Comparison of ENCODE assay signal across 14 mouse cellular contexts in genomic region chr1:60196813-60197212, GRCm38 (mm10). TPM values are rescaled to one million over a fixed set of nuclear protein-coding genes. Genes with fewer than 3 reads are reported as not detected.
DNase-seq lines count a peak whose midpoint lies in the region; ATAC-seq and TF ChIP-seq lines count a peak whose summit lies in the region.
"Had no signal": no experiment of that assay in that cellular context is flagged by ENCODE, and none has a peak within 500 bp of the region (broad histone marks: within the 10 kb centered on the region; RNA-seq: fewer than 3 reads in every experiment).

No protein-coding gene starts in this region.

- DNase-seq in gastrocnemius, adult 2 months, result no peak
- no peak for DNase-seq in gastrocnemius, postnatal 25 days
- DNase-seq in lung, postnatal 0 days (ENCODE audit: low spot score), result no peak
- DNase-seq in lung, postnatal 14 days, result no peak
- DNase-seq in ES-E14 (ENCODE audit: low read depth, low spot score), result peak; percentile 16
- peak; percentile 27 for DNase-seq in induced T-regulatory cell, adult 2 months (ENCODE audit: low read depth)
- no peak for DNase-seq in cerebellum, adult 9-10 months
- DNase-seq: adrenal gland, adult 2 months; cerebellum, adult 18-20 months; layer of hippocampus, postnatal 36 days had no signal

- H3K9ac ChIP-seq in lung, postnatal 0 days (replicated peaks; ENCODE audit: low read depth), result no peak overlapping the region
- H3K9ac ChIP-seq in ES-E14 (ENCODE audit: insufficient read depth, low read depth, low read length, poor library complexity, severe bottlenecking), result no peak overlapping the region
- H3K9ac ChIP-seq: limb, embryonic 15.5 days; midbrain, embryonic 12.5 days had no signal

- no peaks in the 10 kb centered on the region for H3K9me3 ChIP-seq in lung, postnatal 0 days (ENCODE audit: low read length)
- no peaks in the 10 kb centered on the region for H3K9me3 ChIP-seq in ES-E14 (ENCODE audit: control insufficient read depth, insufficient read depth, low read depth, low read length)
- H3K9me3 ChIP-seq: limb, embryonic 15.5 days; midbrain, embryonic 12.5 days had no signal

- TF ChIP-seq CTCF in gastrocnemius, adult 2 months (IDR thresholded peaks at IDR 0.05), result peak; percentile 38
- peak; percentile 54 for TF ChIP-seq CTCF in lung, postnatal 0 days (IDR thresholded peaks at IDR 0.05)

- no peaks in the 10 kb centered on the region for H3K27me3 ChIP-seq in lung, postnatal 0 days (replicated peaks; ENCODE audit: insufficient read depth, low read length)
- H3K27me3 ChIP-seq: limb, embryonic 15.5 days; midbrain, embryonic 12.5 days had no signal

- peaks cover 16% of the 10 kb centered on the region; the same call in 1 of the 2 replicates for H3K36me3 ChIP-seq in lung, postnatal 0 days (ENCODE audit: insufficient read depth, low read length)
- H3K36me3 ChIP-seq in ES-E14 (ENCODE audit: control insufficient read depth, insufficient read depth, low read length, poor library complexity, severe bottlenecking), result peaks cover under 1% of the 10 kb centered on the region; the same call in 1 of the 2 replicates

- H3K4me3 ChIP-seq in gastrocnemius, adult 2 months, result no peak overlapping the region
- H3K4me3 ChIP-seq in lung, postnatal 0 days (ENCODE audit: low read depth, low read length), result no peak overlapping the region
- no peak overlapping the region for H3K4me3 ChIP-seq in ES-E14 (ENCODE audit: insufficient read depth in 1 of 2, low read depth in 1 of 2, low read length in 2 of 2, poor library complexity in 1 of 2, severe bottlenecking in 1 of 2)
- H3K4me3 ChIP-seq: erythroblast, embryonic 14.5 days; limb, embryonic 15.5 days; midbrain, embryonic 12.5 days had no signal

- H3K27ac ChIP-seq in gastrocnemius, adult 2 months, result no peak overlapping the region
- no peak overlapping the region for H3K27ac ChIP-seq in lung, postnatal 0 days (ENCODE audit: low read length)
- no peak overlapping the region for H3K27ac ChIP-seq in ES-E14 (ENCODE audit: insufficient read depth, low read depth, low read length, poor library complexity, severe bottlenecking)
- H3K27ac ChIP-seq: limb, embryonic 15.5 days; midbrain, embryonic 12.5 days had no signal

- no peaks in the 10 kb centered on the region for H3K4me1 ChIP-seq in lung, postnatal 0 days (ENCODE audit: insufficient read depth, low read depth, low read length)
- H3K4me1 ChIP-seq in ES-E14 (ENCODE audit: control insufficient read depth in 2 of 2, insufficient read depth in 2 of 2, low read length in 2 of 2, poor library complexity in 1 of 2), result no peaks in the 10 kb centered on the region
- H3K4me1 ChIP-seq: limb, embryonic 15.5 days; midbrain, embryonic 12.5 days had no signal

- TF ChIP-seq EP300 in lung, postnatal 0 days (IDR thresholded peaks at IDR 0.05), result no peak

- intact Hi-C loops in gastrocnemius, adult 2 months (cut with DNase I), result no loop called here

- no peak overlapping the region for H3K4me2 ChIP-seq in lung, postnatal 0 days (replicated peaks; ENCODE audit: low read depth, low read length)
- H3K4me2 ChIP-seq: limb, embryonic 15.5 days; midbrain, embryonic 12.5 days had no signal

- in situ Hi-C loops in ES-E14 (cut with MboI; ENCODE audit: low sequenced_read_pairs in 2 of 2, unreplicated experiment in 2 of 2), result no loop called here

- 73% methylated on average over 3 of the region's 3 CpGs for WGBS in lung, postnatal 0 days

- ATAC-seq in lung, postnatal 0 days, result no peak
- ATAC-seq in erythroid progenitor cell, adult 5-6 weeks (replicated peaks; ENCODE audit: low FRiP score, poor library complexity, severe bottlenecking), result no peak

TF ChIP-seq in ES-E14, 5 proteins besides CTCF, POLR2A, EP300 and RAD21:
- no peak for TF ChIP-seq ZNF384 (IDR thresholded peaks at IDR 0.05; ENCODE audit: low read depth, low read length)
- TF ChIP-seq MAFK (IDR thresholded peaks at IDR 0.05; ENCODE audit: insufficient read depth, low read depth, low read length), result no peak
- TF ChIP-seq ZC3H11A (IDR thresholded peaks at IDR 0.05; ENCODE audit: borderline replicate concordance, low read depth, low read length), result no peak
- TF ChIP-seq CHD2 (IDR thresholded peaks at IDR 0.05; ENCODE audit: low read depth, low read length), result no peak
- TF ChIP-seq HCFC1 (IDR thresholded peaks at IDR 0.05; ENCODE audit: borderline replicate concordance, insufficient read depth, low read length), result no peak

RNA-seq across cellular contexts. Expression of gene Nbeal1, which starts 16.4 kb away (rescaled TPM):
- 10 to 100 TPM; 26.7 to 31.7 TPM for total RNA-seq in gastrocnemius, adult 2 months (2021)
- 10 to 100 TPM; 21.6 to 24.5 TPM for total RNA-seq in gastrocnemius, postnatal 25 days (2021)
- 11.8 and 15.6 TPM in 2 replicates for polyA plus RNA-seq in lung, postnatal 0 days (2015; fragmentation: Nextera tagmentation; extraction: Ambion mirVana)
- 14.9 and 21.0 TPM in 2 replicates for total RNA-seq in ES-E14 (2012; rRNA removed)
- total RNA-seq in erythroid progenitor cell, adult 5-6 weeks (2015; ENCODE audit: low replicate concordance), result 4.6 and 5.4 TPM in 2 replicates
- 2.4 and 5.8 TPM in 2 replicates for total RNA-seq in erythroid progenitor cell, adult 5-6 weeks (2017; ENCODE audit: low replicate concordance)

Comparison
In these comparisons a context has a peak if more than half of its experiments do, and no peak if none do; other contexts are left out.
1. DNase-seq: peak in ES-E14 (single experiment) and induced T-regulatory cell, adult 2 months (single experiment); none in gastrocnemius, adult 2 months (single experiment), gastrocnemius, postnatal 25 days (single experiment), lung, postnatal 0 days (single experiment), lung, postnatal 14 days (single experiment) and cerebellum, adult 9-10 months (single experiment).